Mouse (Mus musculus) heart, postnatal 0 days (tissue): Measurements from ENCODE around the gene Casq2. TPM values are rescaled to one million over a fixed set of nuclear protein-coding genes. Genes with fewer than 3 reads are reported as not detected.

Experiments used
- ATAC-seq: fragments of 200-750 bp; cut with Nextera tagmentation; 2 replicates; pipeline ENCODE4 v1.8.0; 2017; ENCODE audit warnings: low read depth, moderate number of reproducible peaks, moderate library complexity; ENCODE audit not compliant: insufficient read depth
- DNase-seq: peaks from one replicate; pipeline ENCODE4 v3.0.0-alpha.2; 2016; ENCODE audit warnings: low spot score
- H3K27ac ChIP-seq: fragments of 300-500 bp; sonication (generic); 2 replicates; pipeline ENCODE4 v1.5.1; 2014; ENCODE audit warnings: low read depth, mild to moderate bottlenecking
- H3K27me3 ChIP-seq: fragments of 300-500 bp; sonication (generic); 2 replicates; pipeline ENCODE4 v1.6.1; 2014; ENCODE audit warnings: low read length, mixed read lengths; ENCODE audit not compliant: control insufficient read depth, insufficient read depth
- H3K36me3 ChIP-seq: fragments of 300-500 bp; sonication (generic); replicated peaks from 2 replicates; pipeline ENCODE4 v1.6.1; 2014; ENCODE audit warnings: low read length, mixed read lengths; ENCODE audit not compliant: control insufficient read depth, insufficient read depth
- H3K4me1 ChIP-seq: fragments of 300-500 bp; sonication (generic); 2 replicates; pipeline ENCODE4 v1.6.1; 2014; ENCODE audit warnings: antibody characterized with exemption; ENCODE audit not compliant: control insufficient read depth, insufficient read depth
- H3K4me2 ChIP-seq: fragments of 300-500 bp; sonication (generic); 2 replicates; pipeline ENCODE4 v1.6.1; 2014; ENCODE audit warnings: low read depth, mild to moderate bottlenecking, low read length, moderate library complexity
- H3K4me3 ChIP-seq: fragments of 300-500 bp; sonication (generic); 2 replicates; pipeline ENCODE4 v1.5.1; 2014; ENCODE audit warnings: low read depth, low read length
- H3K9ac ChIP-seq: fragments of 300-500 bp; sonication (generic); replicated peaks from 2 replicates; pipeline ENCODE4 v1.6.1; 2014; ENCODE audit warnings: low read depth, low read length, mixed read lengths
- H3K9me3 ChIP-seq: fragments of 300-500 bp; sonication (generic); replicated peaks from 2 replicates; pipeline ENCODE4 v1.6.1; 2016; ENCODE audit warnings: low read length; ENCODE audit not compliant: control insufficient read depth
- CTCF ChIP-seq: IDR thresholded peaks from 2 replicates; pipeline ENCODE4 v1.5.1; 2016; ENCODE audit warnings: antibody characterized with exemption, control low read depth, low read depth
- EP300 ChIP-seq: IDR thresholded peaks from 2 replicates; pipeline ENCODE4 v1.6.1; 2016; ENCODE audit warnings: antibody characterized with exemption, low read depth
- WGBS: fragments of 180-500 bp; shearing (Covaris S2); extraction: QIAGEN DNeasy Blood & Tissue Kit; methylation state at CpG from one replicate; pipeline ENCODE4 v1.1.7; 2014; 5-methylcytosine and 5-hydroxymethylcytosine counted together
- polyA plus RNA-seq: library from polyadenylated mRNA; unstranded; fragments of >200 nt; fragmentation: Nextera tagmentation; extraction: Ambion mirVana; gene quantifications from 2 replicates; pipeline ENCODE4 v1.2.1, GENCODE M21; 2015
- total RNA-seq: library from RNA; depleted of rRNA; stranded (reverse); fragments of >200 nt; gene quantifications from 2 replicates; pipeline ENCODE4 v1.2.3, GENCODE M21; 2014; ENCODE audit warnings: low replicate concordance

The Casq2 gene
- total and polyA plus RNA-seq, 2 experiments from 2014 or later = 836 to 872 TPM

GRCm38 (mm10) chr3:102147189-102147588 is 61.0 kb downstream of the Casq2 start:
- Histone ChIP-seq H3K4me3 (no peak overlapping the region), H3K27me3 (no peaks in the 10 kb centered on the region), H3K4me1 (no peaks in the 10 kb centered on the region; the same call in 1 of the 2 replicates), H3K9ac (no peak overlapping the region), H3K36me3 (peaks cover 45% of the 10 kb centered on the region), H3K9me3 (no peaks in the 10 kb centered on the region), H3K4me2 (no peak overlapping the region), H3K27ac (no peak overlapping the region; the same call in 1 of the 2 replicates)
- TF ChIP-seq EP300 (no peak), CTCF (no peak)
- 47% methylated on average over 4 of the region's 4 CpGs for WGBS
- DNase-seq = no peak
- ATAC-seq = no peak

- TF ChIP-seq EP300 = no peak
- no peak for TF ChIP-seq CTCF
- Histone ChIP-seq H3K36me3 (peaks cover 28% of the 10 kb centered on the region), H3K4me1 (no peaks in the 10 kb centered on the region), H3K4me3 (no peak overlapping the region), H3K4me2 (no peak overlapping the region), H3K9ac (no peak overlapping the region), H3K27me3 (no peaks in the 10 kb centered on the region), H3K9me3 (no peaks in the 10 kb centered on the region), H3K27ac (no peak overlapping the region)
- no peak for ATAC-seq
- 39% methylated on average over 7 of the region's 7 CpGs for WGBS
- no peak for DNase-seq
Measured at GRCm38 (mm10) chr3:102149941-102150340, 63.7 kb downstream of the Casq2 start.

GRCm38 (mm10) chr3:102151850-102152249 is 65.6 kb downstream of the Casq2 start:
- ATAC-seq (no peak), DNase-seq (no peak)
- H3K27me3 ChIP-seq = no peaks in the 10 kb centered on the region
- WGBS = 77% methylated on average over 4 of the region's 4 CpGs
- H3K27ac ChIP-seq = no peak overlapping the region
- no peak overlapping the region for H3K4me2 ChIP-seq
- H3K9me3 ChIP-seq = no peaks in the 10 kb centered on the region
- TF ChIP-seq EP300 (no peak), CTCF (no peak)
- no peaks in the 10 kb centered on the region for H3K4me1 ChIP-seq
- H3K9ac ChIP-seq = no peak overlapping the region
- no peak overlapping the region for H3K4me3 ChIP-seq
- H3K36me3 ChIP-seq = peaks cover 16% of the 10 kb centered on the region

- no peaks in the 10 kb centered on the region for H3K4me1 ChIP-seq
- H3K27ac ChIP-seq = no peak overlapping the region
- H3K27me3 ChIP-seq = no peaks in the 10 kb centered on the region
- TF ChIP-seq CTCF = no peak
- no peak for TF ChIP-seq EP300
- 54% methylated on average over 4 of the region's 4 CpGs for WGBS
- H3K4me3 ChIP-seq = no peak overlapping the region
- DNase-seq = no peak
- H3K9ac ChIP-seq = no peak overlapping the region
- no peaks in the 10 kb centered on the region for H3K9me3 ChIP-seq
- H3K36me3 ChIP-seq = peaks cover 17% of the 10 kb centered on the region
- no peak overlapping the region for H3K4me2 ChIP-seq
- no peak for ATAC-seq
Measured at GRCm38 (mm10) chr3:102152471-102152870, 66.3 kb downstream of the Casq2 start.

- H3K4me3 ChIP-seq = no peak overlapping the region
- no peak for ATAC-seq
Measured at GRCm38 (mm10) chr3:102152872-102153271, 66.7 kb downstream of the Casq2 start.

GRCm38 (mm10) chr3:102154107-102154506 is 67.9 kb downstream of the Casq2 start:
- Histone ChIP-seq H3K4me1 (no peaks in the 10 kb centered on the region; the same call in 1 of the 2 replicates), H3K27me3 (no peaks in the 10 kb centered on the region), H3K27ac (no peak overlapping the region), H3K4me3 (no peak overlapping the region), H3K9me3 (no peaks in the 10 kb centered on the region), H3K9ac (no peak overlapping the region), H3K4me2 (no peak overlapping the region), H3K36me3 (peaks cover 33% of the 10 kb centered on the region)
- ATAC-seq (no peak), DNase-seq (no peak)
- WGBS = 89% methylated on average over 7 of the region's 7 CpGs
- no peak for TF ChIP-seq EP300
- no peak for TF ChIP-seq CTCF

More at GRCm38 (mm10) chr3:102152872-102153271, 66.7 kb downstream of the Casq2 start:
- Histone ChIP-seq H3K27me3 (no peaks in the 10 kb centered on the region), H3K4me1 (no peaks in the 10 kb centered on the region), H3K9me3 (no peaks in the 10 kb centered on the region), H3K9ac (no peak overlapping the region), H3K36me3 (peaks cover 21% of the 10 kb centered on the region), H3K4me2 (no peak overlapping the region), H3K27ac (no peak overlapping the region)
- TF ChIP-seq EP300 = no peak
- TF ChIP-seq CTCF = no peak
- 41% methylated on average over 4 of the region's 4 CpGs for WGBS
- no peak for DNase-seq
